Mouse (Mus musculus): ENCODE measurements around the gene Map1s. TPM values are rescaled to one million over a fixed set of nuclear protein-coding genes. Genes with fewer than 3 reads are reported as not detected.

The Map1s gene
- polyA plus RNA-seq, 1 experiment from 2014 or later, result 64.6 TPM

- WGBS, result 84% methylated on average over 5 of the region's 5 CpGs
- Histone ChIP-seq H3K4me2 (replicated peaks) (no peak overlapping the region), H3K4me1 (no peaks in the 10 kb centered on the region), H3K4me3 (no peak overlapping the region), H3K9ac (no peak overlapping the region), H3K27ac (no peak overlapping the region), H3K36me3 (peaks cover 5% of the 10 kb centered on the region; the same call in 1 of the 2 replicates), H3K27me3 (no peaks in the 10 kb centered on the region), H3K9me3 (no peaks in the 10 kb centered on the region)
- no peak for ATAC-seq (ENCODE audit: insufficient number of reproducible peaks, insufficient read depth, low FRiP score, low TSS enrichment)
These were observed 20.7 kb downstream of the Map1s start for GRCm38 (mm10) chr8:70926396-70926795.

GRCm38 (mm10) chr8:70928096-70928495 is 22.4 kb downstream of the Map1s start:
- ATAC-seq (ENCODE audit: insufficient number of reproducible peaks, insufficient read depth, low FRiP score, low TSS enrichment), result no peak
- H3K36me3 ChIP-seq, result peaks cover 5% of the 10 kb centered on the region; the same call in 1 of the 2 replicates
- no peaks in the 10 kb centered on the region for H3K27me3 ChIP-seq
- H3K9ac ChIP-seq, result no peak overlapping the region
- no peaks in the 10 kb centered on the region for H3K9me3 ChIP-seq
- WGBS, result 85% methylated on average over 3 of the region's 3 CpGs
- H3K4me3 ChIP-seq, result no peak overlapping the region
- H3K27ac ChIP-seq, result no peak overlapping the region
- no peak overlapping the region for H3K4me2 ChIP-seq (replicated peaks)
- H3K4me1 ChIP-seq, result no peaks in the 10 kb centered on the region

DNA sequence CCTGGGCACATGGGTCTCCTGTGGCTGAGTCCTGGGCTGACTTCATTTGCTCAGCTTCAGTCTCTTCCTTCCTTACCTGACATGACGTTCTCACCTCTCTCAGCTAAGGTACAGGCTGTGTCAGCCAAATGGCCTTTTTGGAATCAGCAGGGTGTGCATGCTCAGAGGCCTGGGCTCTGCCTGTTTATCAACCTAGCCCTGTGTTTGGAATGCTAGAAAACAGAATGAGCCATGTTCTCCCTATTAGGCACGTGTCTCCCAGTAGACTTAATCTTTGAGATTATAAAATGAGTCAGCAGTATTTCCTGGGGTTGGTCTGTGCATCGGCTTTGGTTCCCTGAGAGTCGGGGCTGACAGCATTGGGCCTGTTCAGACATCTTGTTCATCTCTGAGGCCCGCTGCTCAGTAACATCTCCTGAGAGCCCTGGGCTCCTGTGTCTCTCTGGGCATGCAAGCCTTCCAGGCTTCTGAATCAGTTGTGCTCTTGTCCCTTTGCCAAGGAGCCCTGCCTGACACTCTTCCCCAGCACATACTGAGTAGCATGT is 23.1 kb downstream of the Map1s start:
- no peak for ATAC-seq (ENCODE audit: insufficient number of reproducible peaks, insufficient read depth, low FRiP score, low TSS enrichment)
- peaks cover 5% of the 10 kb centered on the region; the same call in 1 of the 2 replicates for H3K36me3 ChIP-seq
- no peak overlapping the region for H3K27ac ChIP-seq
- H3K27me3 ChIP-seq, result no peaks in the 10 kb centered on the region
- no peaks in the 10 kb centered on the region for H3K4me1 ChIP-seq
- H3K9ac ChIP-seq, result no peak overlapping the region
- H3K4me2 ChIP-seq (replicated peaks), result no peak overlapping the region
- 87% methylated on average over 5 of the region's 5 CpGs for WGBS
- no peak overlapping the region for H3K4me3 ChIP-seq
- no peaks in the 10 kb centered on the region for H3K9me3 ChIP-seq

GRCm38 (mm10) chr8:70931731-70932130 is 26.0 kb downstream of the Map1s start:
- no peaks in the 10 kb centered on the region for H3K4me1 ChIP-seq
- H3K27ac ChIP-seq, result no peak overlapping the region
- no peaks in the 10 kb centered on the region for H3K9me3 ChIP-seq
- 87% methylated on average over 11 of the region's 11 CpGs for WGBS
- H3K4me2 ChIP-seq (replicated peaks), result no peak overlapping the region
- H3K36me3 ChIP-seq, result peaks cover 5% of the 10 kb centered on the region; the same call in 1 of the 2 replicates
- no peaks in the 10 kb centered on the region for H3K27me3 ChIP-seq
- H3K9ac ChIP-seq, result no peak overlapping the region
- H3K4me3 ChIP-seq, result no peak overlapping the region
- ATAC-seq (ENCODE audit: insufficient number of reproducible peaks, insufficient read depth, low FRiP score, low TSS enrichment), result no peak

GRCm38 (mm10) chr8:70933036-70933435 is 27.3 kb downstream of the Map1s start:
- 89% methylated on average over 4 of the region's 4 CpGs for WGBS
- ATAC-seq (ENCODE audit: insufficient number of reproducible peaks, insufficient read depth, low FRiP score, low TSS enrichment), result no peak
- Histone ChIP-seq H3K4me1 (no peaks in the 10 kb centered on the region), H3K4me2 (replicated peaks) (no peak overlapping the region), H3K27ac (no peak overlapping the region), H3K4me3 (no peak overlapping the region), H3K27me3 (no peaks in the 10 kb centered on the region), H3K9me3 (no peaks in the 10 kb centered on the region), H3K36me3 (peaks cover 5% of the 10 kb centered on the region; the same call in 1 of the 2 replicates), H3K9ac (no peak overlapping the region)

- Histone ChIP-seq H3K27ac (no peak overlapping the region), H3K4me2 (replicated peaks) (no peak overlapping the region), H3K4me1 (no peaks in the 10 kb centered on the region), H3K4me3 (no peak overlapping the region), H3K9ac (no peak overlapping the region), H3K36me3 (peaks cover 5% of the 10 kb centered on the region; the same call in 1 of the 2 replicates), H3K27me3 (no peaks in the 10 kb centered on the region), H3K9me3 (no peaks in the 10 kb centered on the region)
- no peak for ATAC-seq (ENCODE audit: insufficient number of reproducible peaks, insufficient read depth, low FRiP score, low TSS enrichment)
- whole genome bisulfite sequencing, result 64% methylated on average over 7 of the region's 7 CpGs
These were observed 29.1 kb downstream of the Map1s start for GRCm38 (mm10) chr8:70934786-70935185.

- ATAC-seq (ENCODE audit: insufficient number of reproducible peaks, insufficient read depth, low FRiP score, low TSS enrichment), result no peak
- WGBS, result 82% methylated on average over 6 of the region's 6 CpGs
These were observed 31.5 kb downstream of the Map1s start for GRCm38 (mm10) chr8:70937200-70937599.

GRCm38 (mm10) chr8:70941478-70941877 is 35.7 kb downstream of the Map1s start:
- Histone ChIP-seq H3K27ac (no peak overlapping the region), H3K9ac (no peak overlapping the region), H3K27me3 (no peaks in the 10 kb centered on the region), H3K4me2 (replicated peaks) (no peak overlapping the region), H3K36me3 (no peaks in the 10 kb centered on the region), H3K9me3 (no peaks in the 10 kb centered on the region), H3K4me3 (no peak overlapping the region), H3K4me1 (no peaks in the 10 kb centered on the region)
- no peak for ATAC-seq (ENCODE audit: insufficient number of reproducible peaks, insufficient read depth, low FRiP score, low TSS enrichment)
- 74% methylated on average over 2 of the region's 2 CpGs for WGBS

More at GRCm38 (mm10) chr8:70937200-70937599, 31.5 kb downstream of the Map1s start:
- no peaks in the 10 kb centered on the region for H3K36me3 ChIP-seq
- H3K4me1 ChIP-seq, result no peaks in the 10 kb centered on the region
- H3K27ac ChIP-seq, result no peak overlapping the region
- H3K9me3 ChIP-seq, result no peaks in the 10 kb centered on the region
- no peak overlapping the region for H3K4me3 ChIP-seq
- H3K4me2 ChIP-seq (replicated peaks), result no peak overlapping the region
- no peaks in the 10 kb centered on the region for H3K27me3 ChIP-seq
- no peak overlapping the region for H3K9ac ChIP-seq

GRCm38 (mm10) chr8:70943187-70943586 is 37.5 kb downstream of the Map1s start:
- Histone ChIP-seq H3K9ac (no peak overlapping the region), H3K4me1 (no peaks in the 10 kb centered on the region), H3K4me2 (replicated peaks) (no peak overlapping the region), H3K9me3 (no peaks in the 10 kb centered on the region), H3K27ac (no peak overlapping the region), H3K36me3 (no peaks in the 10 kb centered on the region), H3K27me3 (no peaks in the 10 kb centered on the region), H3K4me3 (no peak overlapping the region)
- ATAC-seq (ENCODE audit: insufficient number of reproducible peaks, insufficient read depth, low FRiP score, low TSS enrichment), result no peak
- 43% methylated on average over 1 of the region's 1 CpGs for WGBS

GRCm38 (mm10) chr8:70949847-70950246 is 44.1 kb downstream of the Map1s start:
- H3K4me1 ChIP-seq, result no peaks in the 10 kb centered on the region
- ATAC-seq (ENCODE audit: insufficient number of reproducible peaks, insufficient read depth, low FRiP score, low TSS enrichment), result no peak
- 74% methylated on average over 1 of the region's 1 CpGs for WGBS
- no peak overlapping the region for H3K4me2 ChIP-seq (replicated peaks)
- H3K9ac ChIP-seq, result no peak overlapping the region
- no peaks in the 10 kb centered on the region for H3K36me3 ChIP-seq
- no peaks in the 10 kb centered on the region for H3K9me3 ChIP-seq
- no peak overlapping the region for H3K27ac ChIP-seq
- H3K27me3 ChIP-seq, result no peaks in the 10 kb centered on the region
- no peak overlapping the region for H3K4me3 ChIP-seq

GRCm38 (mm10) chr8:70960703-70961472 is 55.2 kb downstream of the Map1s start:
- H3K9me3 ChIP-seq, result no peaks in the 10 kb centered on the region
- H3K27me3 ChIP-seq, result peaks cover 4% of the 10 kb centered on the region; the same call in 1 of the 2 replicates
- H3K27ac ChIP-seq, result no peak overlapping the region
- H3K4me2 ChIP-seq (replicated peaks), result no peak overlapping the region
- 79% methylated on average over 14 of the region's 14 CpGs for WGBS
- ATAC-seq (ENCODE audit: insufficient number of reproducible peaks, insufficient read depth, low FRiP score, low TSS enrichment), result no peak
- no peaks in the 10 kb centered on the region for H3K36me3 ChIP-seq
- no peaks in the 10 kb centered on the region for H3K4me1 ChIP-seq
- H3K4me3 ChIP-seq, result no peak overlapping the region
- no peak overlapping the region for H3K9ac ChIP-seq

DNA sequence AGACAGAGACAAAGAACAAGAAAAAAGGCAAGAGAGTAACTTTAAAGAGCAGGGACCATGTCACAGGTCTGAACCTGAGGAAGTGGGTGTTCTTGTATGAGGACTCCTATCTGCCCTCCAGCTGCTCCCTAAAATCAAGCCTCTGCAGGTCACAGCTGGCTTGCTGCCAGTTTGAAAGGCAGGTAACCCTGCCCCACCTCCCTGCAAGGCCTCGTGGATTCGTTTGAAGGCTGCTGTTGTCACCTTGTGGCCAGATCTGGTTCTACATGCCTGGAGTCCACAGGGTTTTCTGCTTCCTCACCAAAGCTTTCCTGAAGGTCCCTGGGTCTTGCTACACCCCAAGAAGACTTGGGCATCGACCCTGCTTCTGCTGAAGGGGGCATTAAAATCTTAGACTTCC is 58.4 kb downstream of the Map1s start:
- WGBS, result 3% methylated on average over 3 of the region's 3 CpGs
- H3K4me1 ChIP-seq, result no peaks in the 10 kb centered on the region
- ATAC-seq (ENCODE audit: insufficient number of reproducible peaks, insufficient read depth, low FRiP score, low TSS enrichment), result peak; percentile 22; the same call in 1 of the 2 replicates

More for the DNA sequence above, 58.4 kb downstream of the Map1s start:
- H3K4me3 ChIP-seq, result no peak overlapping the region
- no peaks in the 10 kb centered on the region for H3K36me3 ChIP-seq
- H3K4me2 ChIP-seq (replicated peaks), result no peak overlapping the region
- H3K9me3 ChIP-seq, result no peaks in the 10 kb centered on the region
- H3K27me3 ChIP-seq, result no peaks in the 10 kb centered on the region
- no peak overlapping the region for H3K9ac ChIP-seq
- H3K27ac ChIP-seq, result no peak overlapping the region
